Mouse (Mus musculus) stomach, postnatal 0 days (tissue): ENCODE data around the gene Irak1. TPM values are rescaled to one million over a fixed set of nuclear protein-coding genes. Genes with fewer than 3 reads are reported as not detected.

Experiments
- ATAC-seq: fragments of 200-750 bp; cut with Nextera tagmentation; 2 replicates; pipeline ENCODE4 v1.8.0; 2017; ENCODE audit not compliant: low FRiP score, low TSS enrichment
- DNase-seq: peaks from one replicate; pipeline ENCODE4 v3.0.0-alpha.2; 2016; ENCODE audit warnings: low spot score
- H3K27ac ChIP-seq: fragments of 300-500 bp; sonication (generic); replicated peaks from 2 replicates; pipeline ENCODE4 v1.5.1; 2014; ENCODE audit warnings: mild to moderate bottlenecking, control low read depth
- H3K27me3 ChIP-seq: fragments of 300-500 bp; sonication (generic); 2 replicates; pipeline ENCODE4 v1.6.1; 2014; ENCODE audit warnings: low read length; ENCODE audit not compliant: control insufficient read depth, insufficient read depth
- H3K36me3 ChIP-seq: fragments of 300-500 bp; sonication (generic); 2 replicates; pipeline ENCODE4 v1.6.1; 2014; ENCODE audit warnings: low read length, mixed read lengths; ENCODE audit not compliant: control insufficient read depth, insufficient read depth
- H3K4me1 ChIP-seq: fragments of 300-500 bp; sonication (generic); replicated peaks from 2 replicates; pipeline ENCODE4 v1.6.1; 2014; ENCODE audit warnings: antibody characterized with exemption; ENCODE audit not compliant: control insufficient read depth, insufficient read depth
- H3K4me2 ChIP-seq: fragments of 300-500 bp; sonication (generic); replicated peaks from 2 replicates; pipeline ENCODE4 v1.6.1; 2014; ENCODE audit warnings: low read depth, mild to moderate bottlenecking, control low read depth, moderate library complexity
- H3K4me3 ChIP-seq: fragments of 300-500 bp; sonication (generic); 2 replicates; pipeline ENCODE4 v1.5.1; 2014; ENCODE audit warnings: low read depth, low read length, control low read depth
- H3K9ac ChIP-seq: fragments of 300-500 bp; sonication (generic); 2 replicates; pipeline ENCODE4 v1.6.1; 2014; ENCODE audit warnings: mild to moderate bottlenecking, low read length, control low read depth, mixed read lengths
- H3K9me3 ChIP-seq: fragments of 300-500 bp; sonication (generic); 2 replicates; pipeline ENCODE4 v1.6.1; 2016; ENCODE audit warnings: low read length; ENCODE audit not compliant: control insufficient read depth
- CTCF ChIP-seq: IDR thresholded peaks from 2 replicates; pipeline ENCODE4 v1.5.1; 2016; ENCODE audit warnings: antibody characterized with exemption, low read depth, mild to moderate bottlenecking, moderate library complexity
- EP300 ChIP-seq: optimal IDR thresholded peaks from 2 replicates; pipeline ENCODE3; 2016; ENCODE audit warnings: antibody characterized with exemption
- WGBS: fragments of 180-500 bp; shearing (Covaris S2); extraction: QIAGEN DNeasy Blood & Tissue Kit; methylation state at CpG from one replicate; pipeline ENCODE4 v1.1.7; 2014; 5-methylcytosine and 5-hydroxymethylcytosine counted together
- microRNA counts: library from miRNA; unstranded; fragments of <30 nt; microRNA quantifications from one replicate; lab custom pipeline; 2015
- microRNA-seq: library from miRNA; unstranded; fragments of <30 nt; microRNA quantifications from one replicate; pipeline ENCODE4, GENCODE M21; 2016
- polyA plus RNA-seq: library from polyadenylated mRNA; unstranded; fragments of >200 nt; fragmentation: Nextera tagmentation; extraction: Ambion mirVana; gene quantifications from 2 replicates; pipeline ENCODE4 v1.2.1, GENCODE M21; 2015

Gene Irak1
- polyA plus RNA-seq, 1 experiment from 2014 or later, result 37.6 TPM

DNA sequence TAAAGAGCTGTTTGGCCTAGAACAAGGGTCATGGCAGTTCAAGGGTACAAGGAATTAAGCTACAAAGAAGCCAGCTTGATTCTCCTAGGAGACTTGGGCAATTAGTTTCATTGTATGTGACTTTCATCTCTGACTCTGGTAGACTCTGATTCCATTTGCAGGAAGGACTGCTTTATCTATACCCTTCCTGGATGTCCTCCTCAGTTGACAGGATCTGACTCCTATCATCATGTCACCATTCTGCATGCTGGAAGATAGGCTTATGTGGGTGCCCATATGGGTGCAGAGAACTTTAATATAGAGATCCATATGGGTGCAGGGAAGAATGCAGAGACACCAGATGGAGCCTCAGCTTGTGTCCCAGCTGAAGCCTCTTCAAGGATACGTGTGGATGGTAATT, 54.6 kb downstream of the Irak1 start:
- H3K4me3 ChIP-seq, result no peak overlapping the region
- no peaks in the 10 kb centered on the region for H3K27me3 ChIP-seq
- H3K4me1 ChIP-seq, result no peaks in the 10 kb centered on the region; the same call in 1 of the 2 replicates
- no peaks in the 10 kb centered on the region for H3K9me3 ChIP-seq
- no peak overlapping the region for H3K27ac ChIP-seq
- H3K4me2 ChIP-seq, result no peak overlapping the region
- ATAC-seq (no peak), DNase-seq (no peak)
- H3K36me3 ChIP-seq, result no peaks in the 10 kb centered on the region
- TF ChIP-seq CTCF (no peak), EP300 (no peak)
- WGBS, result 85% methylated on average over 1 of the region's 1 CpGs
- H3K9ac ChIP-seq, result no peak overlapping the region

DNA sequence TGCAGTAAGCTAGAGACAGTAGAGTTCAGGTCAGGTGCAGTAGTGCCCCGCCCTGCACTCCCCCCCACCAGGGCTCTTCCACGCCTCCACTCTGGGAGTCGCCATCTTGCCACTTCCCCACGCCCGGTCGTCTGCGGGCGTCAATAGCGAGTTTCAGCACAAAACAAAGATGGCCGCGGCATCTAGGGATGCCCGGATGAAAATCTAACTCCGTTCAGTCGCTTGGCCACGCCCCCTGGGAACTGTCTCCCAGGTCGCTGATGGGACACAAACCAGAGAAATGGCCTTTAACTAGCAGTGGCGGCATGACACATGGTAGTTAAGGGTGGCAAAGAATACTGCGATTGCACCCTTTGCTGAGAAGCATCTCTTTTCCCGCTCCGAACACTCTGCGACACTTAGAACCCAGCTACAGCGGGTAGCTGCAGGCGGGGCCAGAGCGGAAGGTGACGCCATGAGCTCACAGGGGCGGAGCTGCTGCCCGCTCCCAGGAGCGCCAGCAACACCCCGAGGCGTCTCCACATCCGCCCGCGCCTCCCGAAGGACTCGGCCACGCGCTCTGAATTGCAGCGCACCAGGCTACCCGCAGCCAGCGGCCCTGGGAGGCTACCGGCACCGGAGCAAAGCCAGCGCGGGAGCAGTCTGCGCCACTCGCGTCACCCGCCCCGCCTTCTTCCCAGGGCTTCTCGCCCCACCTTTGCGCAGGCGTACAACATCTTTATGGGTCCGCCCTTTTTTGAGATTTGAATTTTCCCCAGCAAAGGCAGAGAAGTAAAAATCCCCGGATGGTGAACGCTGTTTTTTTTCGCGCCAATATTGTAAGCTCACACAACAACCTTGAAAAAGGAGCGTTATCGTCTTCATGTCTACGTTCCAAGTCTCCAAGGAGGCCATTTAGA, 56.3 kb downstream of the Irak1 start:
- Histone ChIP-seq H3K9me3 (no peaks in the 10 kb centered on the region), H3K4me1 (peaks cover 2% of the 10 kb centered on the region; the same call in 1 of the 2 replicates), H3K4me3 (peak overlapping the region; percentile 60), H3K36me3 (no peaks in the 10 kb centered on the region), H3K27ac (peak overlapping the region; percentile 97), H3K9ac (peak overlapping the region; percentile 76), H3K4me2 (peak overlapping the region; percentile 46), H3K27me3 (no peaks in the 10 kb centered on the region)
- TF ChIP-seq EP300, result no peak
- 0 out of 2 replicates have a peak, but pooled peaks have one; percentile 2 for TF ChIP-seq CTCF
- peak; percentile 84 for ATAC-seq
- WGBS, result 17% methylated on average over 52 of the region's 60 CpGs
- peak; percentile 89 for DNase-seq

DNA sequence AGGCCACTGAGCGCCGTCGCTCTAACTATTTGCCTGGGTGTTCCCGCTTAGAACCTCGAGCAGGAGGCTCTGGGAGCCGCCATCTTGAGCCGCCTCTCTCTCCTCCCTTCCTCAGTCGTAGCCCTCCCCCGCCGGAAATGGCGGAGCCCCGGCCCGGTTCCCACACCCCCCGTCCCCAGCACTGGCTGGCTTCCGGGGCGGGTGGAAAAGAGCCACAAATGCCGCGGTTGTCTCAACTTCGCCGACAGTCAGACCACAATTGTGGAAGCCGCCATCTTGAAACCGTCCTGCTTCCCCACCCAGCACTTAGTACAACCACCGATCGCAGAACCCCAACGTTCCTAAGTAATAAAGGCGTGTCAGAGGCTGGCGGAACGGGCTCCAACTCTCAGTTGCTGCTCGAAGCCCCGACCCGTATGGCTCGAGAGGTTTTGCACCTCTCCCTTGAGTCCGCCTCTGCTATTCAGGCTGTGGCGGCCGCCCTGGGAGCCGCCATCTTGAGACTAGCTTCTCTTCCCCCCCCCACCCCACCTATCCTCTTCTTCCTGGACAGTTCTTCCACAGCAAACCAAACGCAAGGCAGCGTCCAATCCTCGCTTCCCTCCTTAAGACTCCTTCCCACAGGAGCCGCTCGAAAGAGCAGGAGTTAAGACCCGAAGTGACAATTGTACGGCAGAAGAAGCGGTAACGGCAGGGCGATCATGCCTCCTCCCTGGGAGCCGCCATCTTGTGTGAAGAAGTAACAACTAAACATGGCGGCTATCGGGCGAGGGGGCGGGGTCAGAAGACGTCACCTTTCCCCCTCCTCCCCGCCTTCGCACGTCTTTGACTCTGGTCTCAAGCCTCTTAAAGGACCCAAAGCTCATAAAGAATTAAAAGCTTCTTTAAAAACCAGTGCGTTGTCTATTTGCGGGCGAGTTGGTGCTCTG, 57.2 kb downstream of the Irak1 start, which contains the start of gene Hcfc1:
TSS of gene Hcfc1 (minus strand) at position 110 of the 929 bp plus-strand sequence.
- peak within 1 kb of the TSS; percentile 59 for H3K4me2 ChIP-seq
- peak; percentile 85 for ATAC-seq

DNA sequence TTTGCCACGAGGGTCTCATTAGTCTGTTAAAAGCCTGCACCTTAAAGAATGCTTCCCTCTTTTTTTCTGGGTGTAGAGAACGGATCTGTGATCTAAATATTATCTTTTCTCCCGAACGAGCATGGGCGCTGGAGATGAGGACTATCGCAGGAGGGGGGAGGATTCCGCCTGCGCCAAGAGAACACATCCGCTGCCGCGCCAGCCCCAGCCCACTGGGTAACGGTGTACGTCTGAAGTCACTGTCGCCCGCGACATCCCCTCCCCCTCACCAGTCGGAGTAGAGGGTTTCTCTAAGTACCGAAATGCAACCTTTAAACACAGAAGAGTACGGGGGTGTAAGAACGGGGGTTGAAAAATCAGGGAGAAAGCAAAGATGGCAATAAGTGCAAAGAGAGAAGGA, 58.4 kb downstream of the Irak1 start:
- TF ChIP-seq EP300 (no peak), CTCF (no peak)
- Histone ChIP-seq H3K4me2 (peak overlapping the region; percentile 59), H3K9me3 (no peaks in the 10 kb centered on the region), H3K4me3 (peak overlapping the region; percentile 60), H3K9ac (peak overlapping the region; percentile 76; the same call in 1 of the 2 replicates), H3K27ac (peak overlapping the region; percentile 97; the same call in 1 of the 2 replicates), H3K27me3 (no peaks in the 10 kb centered on the region), H3K36me3 (no peaks in the 10 kb centered on the region), H3K4me1 (peaks cover 2% of the 10 kb centered on the region; the same call in 1 of the 2 replicates)
- no peak for ATAC-seq
- peak; percentile 23 for DNase-seq
- 10% methylated on average over 20 of the region's 20 CpGs for WGBS

More for the DNA sequence above, 57.2 kb downstream of the Irak1 start, which contains the start of gene Hcfc1:
- Histone ChIP-seq H3K27ac (peak within 1 kb of the TSS; percentile 97), H3K4me1 (peaks cover 2% of the 10 kb centered on the region; the same call in 1 of the 2 replicates), H3K27me3 (no peaks in the 10 kb centered on the region), H3K36me3 (no peaks in the 10 kb centered on the region), H3K9me3 (no peaks in the 10 kb centered on the region), H3K9ac (peak within 1 kb of the TSS; percentile 76), H3K4me3 (peak within 1 kb of the TSS; percentile 60)
- TF ChIP-seq CTCF (no peak), EP300 (no peak)
- peak; percentile 90 for DNase-seq
- WGBS, result 15% methylated on average over 56 of the region's 58 CpGs

DNA sequence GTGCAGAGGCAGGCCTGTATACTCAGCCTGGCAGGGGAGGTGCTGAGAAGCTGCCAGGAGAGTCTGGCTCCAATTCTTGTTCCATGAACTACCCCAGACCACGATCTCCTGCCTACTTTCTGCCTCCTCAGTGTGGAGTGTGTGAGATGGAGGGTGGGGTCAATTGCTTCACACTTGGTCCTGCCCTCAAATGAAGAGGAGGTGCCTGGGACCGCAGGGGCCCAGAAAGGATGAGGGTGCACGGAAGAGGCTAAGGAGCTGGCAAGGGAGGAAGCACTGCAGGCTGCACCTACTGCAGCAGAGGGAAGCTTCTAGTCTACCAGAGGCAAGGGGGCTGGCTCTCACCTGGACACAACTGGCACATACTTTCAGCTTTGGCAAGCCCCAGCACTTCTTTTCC, 59.4 kb downstream of the Irak1 start:
- DNase-seq (peak; percentile 36), ATAC-seq (no peak)
- TF ChIP-seq EP300 (no peak), CTCF (no peak)
- H3K27me3 ChIP-seq, result no peaks in the 10 kb centered on the region
- H3K4me3 ChIP-seq, result peak overlapping the region; percentile 60
- peak overlapping the region; percentile 59 for H3K4me2 ChIP-seq
- WGBS, result 27% methylated on average over 3 of the region's 3 CpGs
- peak overlapping the region; percentile 45; the same call in 1 of the 2 replicates for H3K9ac ChIP-seq
- H3K9me3 ChIP-seq, result no peaks in the 10 kb centered on the region
- peaks cover 2% of the 10 kb centered on the region; the same call in 1 of the 2 replicates for H3K4me1 ChIP-seq
- H3K27ac ChIP-seq, result peak overlapping the region; percentile 40; the same call in 1 of the 2 replicates
- no peaks in the 10 kb centered on the region for H3K36me3 ChIP-seq

MicroRNAs encoded within 50 kb of the gene (microRNA counts, 519-probe panel; counts per million panel counts)
- microRNA mmu-miR-718 (lab: Ali Mortazavi, UCI), result not detected

Small RNA genes lying within 50 kb of the gene (microRNA-seq; reads per million reads assigned to microRNA genes)
- gene Mir5132 (not detected), gene Mir718 (not detected)

Other genes with a start within 250 kb of the Irak1 start
- gene Srpk3, start 249.5 kb downstream of the Irak1 start, polyA plus RNA-seq, result 2.2 and 2.6 TPM in 2 replicates
- gene Idh3g, start 237.0 kb downstream of the Irak1 start, polyA plus RNA-seq, result 130 and 133 TPM in 2 replicates
- gene Ssr4, start 236.9 kb downstream of the Irak1 start, polyA plus RNA-seq, result 372 and 400 TPM in 2 replicates
- gene Pdzd4, start 198.9 kb downstream of the Irak1 start, polyA plus RNA-seq, result 0.27 and 0.38 TPM in 2 replicates
- 0.42 and 0.67 TPM in 2 replicates for gene Avpr2, start 131.8 kb downstream of the Irak1 start, polyA plus RNA-seq
- 3.9 and 5.8 TPM in 2 replicates for gene L1cam, start 127.8 kb downstream of the Irak1 start, polyA plus RNA-seq
- gene Arhgap4, start 102.0 kb downstream of the Irak1 start, polyA plus RNA-seq, result 1.2 TPM in 2 replicates
- gene Naa10, start 102.0 kb downstream of the Irak1 start, polyA plus RNA-seq, result 82.6 and 88.2 TPM in 2 replicates
- gene Renbp, start 93.1 kb downstream of the Irak1 start, polyA plus RNA-seq, result 19.2 and 19.7 TPM in 2 replicates
- gene Hcfc1, start 57.6 kb downstream of the Irak1 start, polyA plus RNA-seq, result 16.1 and 16.5 TPM in 2 replicates
- not detected in 2 replicates for gene Opn1mw, start 103.5 kb upstream of the Irak1 start, polyA plus RNA-seq
- 6.8 and 6.9 TPM in 2 replicates for gene Mecp2, start 111.4 kb upstream of the Irak1 start, polyA plus RNA-seq
- gene Tex28, start 143.9 kb upstream of the Irak1 start, polyA plus RNA-seq, result not detected in 2 replicates
- gene Tktl1, start 153.3 kb upstream of the Irak1 start, polyA plus RNA-seq, result 0.08 and 0.13 TPM in 2 replicates
- 256 and 289 TPM in 2 replicates for gene Flna, start 225.9 kb upstream of the Irak1 start, polyA plus RNA-seq
- 20.9 TPM in 2 replicates for gene Emd, start 230.8 kb upstream of the Irak1 start, polyA plus RNA-seq
- gene Rpl10, start 246.9 kb upstream of the Irak1 start, polyA plus RNA-seq, result 762 and 787 TPM in 2 replicates